Mouse (Mus musculus) embryonic facial prominence, embryonic 14.5 days (tissue): ENCODE results near the gene Zcchc3. TPM values are rescaled to one million over a fixed set of nuclear protein-coding genes. Genes with fewer than 3 reads are reported as not detected.

Experiments
- ATAC-seq: fragments of 200-750 bp; cut with Nextera tagmentation; 2 replicates; pipeline ENCODE4 v1.8.0; 2017; ENCODE audit warnings: low read depth, moderate number of reproducible peaks, moderate TSS enrichment
- DNase-seq: peaks from one replicate; pipeline ENCODE4 v3.0.0-alpha.2; 2015; ENCODE audit warnings: low spot score
- H3K27ac ChIP-seq: fragments of 300-500 bp; sonication (generic); replicated peaks from 2 replicates; pipeline ENCODE4 v1.5.1; 2014; ENCODE audit warnings: low read depth, mild to moderate bottlenecking, low read length, moderate library complexity
- H3K27me3 ChIP-seq: fragments of 300-500 bp; sonication (generic); replicated peaks from 2 replicates; pipeline ENCODE4 v1.6.1; 2014; ENCODE audit warnings: low read length; ENCODE audit not compliant: control insufficient read depth, insufficient read depth
- H3K36me3 ChIP-seq: fragments of 300-500 bp; sonication (generic); 2 replicates; pipeline ENCODE4 v1.6.1; 2014; ENCODE audit warnings: low read length, mixed read lengths; ENCODE audit not compliant: control insufficient read depth, insufficient read depth
- H3K4me1 ChIP-seq: fragments of 300-500 bp; sonication (generic); 2 replicates; pipeline ENCODE4 v1.6.1; 2014; ENCODE audit warnings: antibody characterized with exemption, low read length; ENCODE audit not compliant: control insufficient read depth, insufficient read depth
- H3K4me2 ChIP-seq: fragments of 300-500 bp; sonication (generic); 2 replicates; pipeline ENCODE4 v1.6.1; 2014; ENCODE audit warnings: low read depth, mild to moderate bottlenecking, low read length, moderate library complexity, mixed read lengths
- H3K4me3 ChIP-seq: fragments of 300-500 bp; sonication (generic); 2 replicates; pipeline ENCODE4 v1.5.1; 2014; ENCODE audit warnings: low read depth, mild to moderate bottlenecking, low read length
- H3K9ac ChIP-seq: fragments of 300-500 bp; sonication (generic); 2 replicates; pipeline ENCODE4 v1.6.1; 2014; ENCODE audit warnings: low read depth, mild to moderate bottlenecking, low read length, moderate library complexity, mixed read lengths
- H3K9me3 ChIP-seq: fragments of 300-500 bp; sonication (generic); 2 replicates; pipeline ENCODE4 v1.6.1; 2016; ENCODE audit warnings: low read length; ENCODE audit not compliant: control insufficient read depth
- WGBS: fragments of 180-500 bp; shearing (Covaris S2); extraction: QIAGEN DNeasy Blood & Tissue Kit; methylation state at CpG from one replicate; pipeline ENCODE4 v1.1.7; 2014; 5-methylcytosine and 5-hydroxymethylcytosine counted together
- polyA plus RNA-seq: library from polyadenylated mRNA; unstranded; fragments of >200 nt; fragmentation: Nextera tagmentation; extraction: Ambion mirVana; gene quantifications from 2 replicates; pipeline ENCODE4 v1.2.1, GENCODE M21; 2014

Zcchc3 gene
- polyA plus RNA-seq, 1 experiment from 2014 or later = 29.5 TPM

DNA sequence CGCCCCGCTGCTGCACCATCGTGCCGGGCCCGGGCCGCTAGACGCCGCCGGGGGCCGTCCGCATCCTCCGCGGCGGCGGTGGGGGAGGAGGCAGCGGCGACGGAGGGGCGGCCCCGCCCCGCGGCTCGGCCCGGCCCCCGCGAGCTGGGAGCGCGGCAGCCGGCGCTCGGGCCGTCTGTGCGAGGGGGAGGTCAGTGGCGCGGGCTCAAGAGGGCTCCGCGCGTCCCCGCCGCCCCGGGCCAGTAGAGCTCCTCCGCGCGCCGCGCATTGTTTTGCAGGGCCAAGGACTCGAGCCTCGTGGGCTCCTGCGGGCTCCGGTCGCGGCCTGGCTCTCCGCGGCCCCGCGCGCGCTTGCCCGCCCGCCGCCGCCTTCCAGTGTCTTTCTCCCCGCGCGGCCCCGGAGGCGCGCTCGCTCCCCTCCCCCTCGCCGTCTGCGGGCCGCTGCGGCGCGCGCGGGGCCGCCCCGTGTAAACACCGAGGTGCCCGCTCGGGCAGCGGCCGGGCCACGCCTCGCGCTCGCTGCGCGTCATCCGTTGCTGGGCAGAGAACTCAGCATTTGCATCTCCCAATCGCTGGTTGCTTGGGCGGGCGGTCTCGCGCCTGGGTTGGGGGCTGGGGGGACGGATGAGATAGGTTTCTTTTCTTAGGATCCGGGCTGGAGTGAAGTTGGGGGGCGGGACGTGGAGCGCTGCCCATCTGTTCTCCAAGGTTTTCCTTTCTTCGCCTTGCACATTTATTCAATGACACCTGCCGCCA lies 17.0 kb downstream of the Zcchc3 start, which contains the start of gene Sox12:
TSS of gene Sox12 (minus strand) at position 384 of the 756 bp plus-strand sequence.
- peak within 1 kb of the TSS; percentile 100 for H3K27ac ChIP-seq
- no peaks in the 10 kb centered on the region for H3K9me3 ChIP-seq
- no peaks in the 10 kb centered on the region for H3K27me3 ChIP-seq
- peak; percentile 97 for DNase-seq
- H3K4me3 ChIP-seq = peak within 1 kb of the TSS; percentile 86
- H3K36me3 ChIP-seq = peaks cover 16% of the 10 kb centered on the region; the same call in 1 of the 2 replicates
- peak; percentile 77 for ATAC-seq
- peaks cover 15% of the 10 kb centered on the region; the same call in 1 of the 2 replicates for H3K4me1 ChIP-seq
- peak within 1 kb of the TSS; percentile 92 for H3K9ac ChIP-seq
- under 1% methylated on average over 30 of the region's 104 CpGs for WGBS
- peak within 1 kb of the TSS; percentile 79 for H3K4me2 ChIP-seq

DNA sequence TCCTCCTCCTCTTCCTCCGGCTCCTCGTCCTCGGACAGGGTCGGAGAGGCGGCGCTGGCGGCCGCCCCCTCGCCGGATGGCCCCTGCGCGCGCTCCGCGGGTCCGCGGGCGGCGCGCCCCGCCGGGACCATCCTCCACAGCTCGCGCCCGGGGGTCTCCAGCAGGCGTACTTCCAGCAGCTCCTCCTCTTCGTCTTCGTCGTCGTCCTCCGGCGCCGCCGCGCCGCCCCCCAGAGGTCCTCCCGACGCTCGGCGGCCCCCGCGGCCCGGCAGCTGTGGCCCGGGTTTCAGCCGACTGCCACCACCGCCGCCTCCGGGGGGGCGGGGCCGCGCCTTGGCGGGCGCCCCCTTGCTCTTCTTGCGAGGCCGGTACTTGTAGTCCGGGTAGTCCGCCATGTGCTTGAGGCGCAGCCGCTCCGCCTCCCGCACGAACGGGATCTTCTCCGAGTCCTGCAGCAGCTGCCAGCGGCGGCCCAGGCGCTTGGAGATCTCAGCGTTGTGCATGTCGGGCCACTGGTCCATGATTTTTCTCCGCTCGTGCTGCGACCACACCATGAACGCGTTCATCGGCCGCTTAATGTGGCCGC lies 17.7 kb downstream of the Zcchc3 start:
- Histone ChIP-seq H3K4me2 (peak overlapping the region; percentile 79), H3K4me3 (peak overlapping the region; percentile 86), H3K27me3 (no peaks in the 10 kb centered on the region), H3K9ac (peak overlapping the region; percentile 92), H3K4me1 (peaks cover 15% of the 10 kb centered on the region; the same call in 1 of the 2 replicates), H3K9me3 (no peaks in the 10 kb centered on the region), H3K36me3 (peaks cover 16% of the 10 kb centered on the region; the same call in 1 of the 2 replicates), H3K27ac (peak overlapping the region; percentile 100)
- 0% methylated on average over 13 of the region's 77 CpGs for WGBS
- peak; percentile 13; the same call in 1 of the 2 replicates for ATAC-seq
- DNase-seq = peak; percentile 91

DNA sequence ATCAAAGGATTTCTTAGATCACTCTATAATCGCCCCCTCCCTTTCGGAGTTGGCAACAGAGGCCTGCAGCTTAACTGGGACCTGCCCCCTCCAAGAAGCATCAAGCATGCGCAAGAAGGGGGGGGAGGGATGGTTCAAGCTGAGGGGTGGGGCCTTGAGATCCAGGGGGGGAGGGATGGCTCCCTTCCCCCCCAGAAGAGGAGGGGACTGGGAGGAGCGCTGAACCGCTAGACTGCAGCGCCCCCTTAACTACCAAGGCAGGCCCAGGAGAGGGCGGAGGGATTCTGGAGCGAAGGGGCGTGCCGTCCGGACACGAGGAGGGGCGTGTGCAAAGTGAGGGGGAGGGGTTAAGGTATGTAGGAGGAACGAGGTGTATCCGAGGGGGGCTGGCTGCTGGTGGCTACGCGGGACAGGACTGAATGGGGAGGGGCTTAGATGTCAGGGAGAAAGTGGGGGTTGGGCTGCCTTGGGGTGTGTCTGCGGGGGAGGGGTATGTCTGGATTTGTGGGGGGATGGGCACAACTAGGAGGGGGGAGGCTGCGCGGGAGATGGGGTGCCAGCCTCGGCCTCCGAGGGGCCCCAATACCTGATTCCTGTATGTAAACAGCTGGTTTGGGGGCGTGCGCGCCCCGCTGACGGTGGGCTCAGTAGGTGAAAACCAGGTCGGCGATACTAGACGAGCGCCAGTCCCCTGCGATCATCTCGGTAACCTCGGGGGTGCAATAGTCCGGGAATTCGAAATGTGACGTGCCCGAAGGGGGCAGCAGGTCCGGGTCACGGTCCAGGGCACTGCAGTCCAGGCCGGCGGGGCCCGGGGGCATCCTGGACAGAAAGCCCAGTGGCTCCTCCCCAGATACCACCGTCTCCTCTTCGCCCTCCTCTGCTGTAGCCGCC lies 18.5 kb downstream of the Zcchc3 start:
- H3K27ac ChIP-seq = peak overlapping the region; percentile 100
- H3K9me3 ChIP-seq = no peaks in the 10 kb centered on the region
- peak overlapping the region; percentile 92 for H3K9ac ChIP-seq
- ATAC-seq (peak; percentile 67), DNase-seq (peak; percentile 99)
- under 1% methylated on average over 30 of the region's 46 CpGs for WGBS
- peak overlapping the region; percentile 79 for H3K4me2 ChIP-seq
- no peaks in the 10 kb centered on the region for H3K27me3 ChIP-seq
- peak overlapping the region; percentile 86 for H3K4me3 ChIP-seq
- peaks cover 16% of the 10 kb centered on the region; the same call in 1 of the 2 replicates for H3K36me3 ChIP-seq
- H3K4me1 ChIP-seq = peaks cover 15% of the 10 kb centered on the region; the same call in 1 of the 2 replicates

DNA sequence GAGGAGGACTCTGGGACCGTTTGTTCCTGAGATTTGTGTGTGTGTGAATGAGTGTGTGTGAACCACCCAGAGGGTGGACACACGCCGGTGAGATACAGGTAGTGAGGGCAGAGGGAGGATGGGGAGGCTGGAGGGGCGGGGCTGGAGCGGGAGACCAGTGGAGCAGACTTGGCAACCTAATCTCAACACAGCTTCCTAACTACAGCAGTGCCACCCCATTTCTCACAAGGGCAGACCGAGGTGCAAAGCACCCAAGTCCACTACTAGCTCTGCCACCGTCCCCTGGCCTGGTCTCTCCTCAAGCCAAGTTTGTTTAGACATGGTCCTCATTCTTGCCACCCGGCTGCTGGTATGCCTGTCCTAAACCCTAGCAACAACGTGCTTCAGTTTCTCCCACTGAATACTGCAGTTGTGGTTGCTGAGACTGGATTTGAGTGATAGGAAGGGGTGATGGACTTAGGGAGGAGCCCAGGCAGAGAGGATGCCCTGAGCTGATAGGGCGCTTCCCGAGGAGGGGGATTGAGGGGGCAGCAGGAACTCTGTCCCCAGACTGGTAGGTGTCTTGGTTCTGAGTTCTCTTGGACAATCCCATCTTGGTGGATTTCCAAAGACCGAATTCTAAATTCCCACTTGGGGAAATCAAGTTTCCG lies 19.4 kb downstream of the Zcchc3 start:
- WGBS = 24% methylated on average over 11 of the region's 13 CpGs
- H3K4me1 ChIP-seq = peaks cover 15% of the 10 kb centered on the region; the same call in 1 of the 2 replicates
- H3K27me3 ChIP-seq = no peaks in the 10 kb centered on the region
- peaks cover 16% of the 10 kb centered on the region; the same call in 1 of the 2 replicates for H3K36me3 ChIP-seq
- H3K9me3 ChIP-seq = no peaks in the 10 kb centered on the region
- 0 out of 2 replicates have a peak overlapping the region, but pooled peaks have one; percentile 3 for H3K27ac ChIP-seq
- H3K9ac ChIP-seq = peak overlapping the region; percentile 92
- no peak for DNase-seq
- H3K4me2 ChIP-seq = peak overlapping the region; percentile 79
- H3K4me3 ChIP-seq = peak overlapping the region; percentile 86
- no peak for ATAC-seq

- Histone ChIP-seq H3K4me2 (0 out of 2 replicates have a peak overlapping the region, but pooled peaks have one; percentile 79), H3K27me3 (no peaks in the 10 kb centered on the region), H3K36me3 (peaks cover 16% of the 10 kb centered on the region; the same call in 1 of the 2 replicates), H3K27ac (no peak overlapping the region), H3K9me3 (no peaks in the 10 kb centered on the region), H3K4me3 (no peak overlapping the region), H3K4me1 (peaks cover 11% of the 10 kb centered on the region; the same call in 1 of the 2 replicates), H3K9ac (no peak overlapping the region; the same call in 1 of the 2 replicates)
- no peak for ATAC-seq
- no peak for DNase-seq
- 50% methylated on average over 9 of the region's 9 CpGs for WGBS
Observed at GRCm38 (mm10) chr2:152393225-152394017, 21.4 kb downstream of the Zcchc3 start.

GRCm38 (mm10) chr2:152392786-152393185 lies 22.0 kb downstream of the Zcchc3 start:
- H3K4me3 ChIP-seq = no peak overlapping the region
- no peaks in the 10 kb centered on the region for H3K27me3 ChIP-seq
- H3K27ac ChIP-seq = no peak overlapping the region
- no peak overlapping the region for H3K4me2 ChIP-seq
- no peak overlapping the region for H3K9ac ChIP-seq
- H3K4me1 ChIP-seq = peaks cover 11% of the 10 kb centered on the region; the same call in 1 of the 2 replicates
- no peaks in the 10 kb centered on the region for H3K9me3 ChIP-seq
- 13% methylated on average over 3 of the region's 3 CpGs for WGBS
- ATAC-seq (no peak), DNase-seq (peak; percentile 82)
- peaks cover 16% of the 10 kb centered on the region; the same call in 1 of the 2 replicates for H3K36me3 ChIP-seq

GRCm38 (mm10) chr2:152384191-152384590 lies 30.6 kb downstream of the Zcchc3 start:
- DNase-seq = no peak
- Histone ChIP-seq H3K4me1 (no peaks in the 10 kb centered on the region), H3K4me3 (no peak overlapping the region), H3K27ac (no peak overlapping the region), H3K4me2 (no peak overlapping the region), H3K27me3 (no peaks in the 10 kb centered on the region), H3K9ac (no peak overlapping the region), H3K9me3 (no peaks in the 10 kb centered on the region), H3K36me3 (no peaks in the 10 kb centered on the region)
- ATAC-seq = no peak
- WGBS = 79% methylated on average over 4 of the region's 4 CpGs
